Mouse (Mus musculus) T-helper 17 cell (primary cell): ENCODE results near the gene Tfdp2.

Experiments
- in situ Hi-C, 2 experiments: fragments of 300-600 bp; cut with MboI, MseI; formaldehyde crosslinking; loops; 1 replicate in 1 of 2; 2 replicates in 1 of 2; pipeline ENCODE4 v1.15.1; 2025; ENCODE audit warnings: high pct_unique_total_duplicates in 2 of 2

The Tfdp2 gene

GRCm38 (mm10) chr9:96228285-96228684, 32.2 kb downstream of the Tfdp2 start:
- in situ Hi-C loops = no loop called here

DNA sequence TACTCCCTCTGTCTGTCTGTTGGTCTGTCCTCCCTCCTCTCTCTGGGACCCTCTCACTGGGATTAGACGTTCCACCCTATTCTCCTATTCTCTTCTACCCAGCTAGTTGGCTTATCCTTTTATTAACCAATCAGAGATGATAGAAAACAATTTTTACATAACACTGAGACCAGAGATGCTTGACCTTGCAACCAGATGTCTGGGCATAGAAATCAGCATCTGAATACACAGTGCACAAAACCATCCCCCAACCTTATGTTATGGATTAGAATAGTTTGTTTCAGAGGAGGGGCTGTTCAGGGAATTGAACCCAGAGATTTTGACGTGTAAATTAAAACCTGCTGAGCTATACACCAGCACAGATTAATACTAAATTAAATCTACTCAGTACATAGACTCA, 34.2 kb downstream of the Tfdp2 start:
- in situ Hi-C loops = no loop called here

DNA sequence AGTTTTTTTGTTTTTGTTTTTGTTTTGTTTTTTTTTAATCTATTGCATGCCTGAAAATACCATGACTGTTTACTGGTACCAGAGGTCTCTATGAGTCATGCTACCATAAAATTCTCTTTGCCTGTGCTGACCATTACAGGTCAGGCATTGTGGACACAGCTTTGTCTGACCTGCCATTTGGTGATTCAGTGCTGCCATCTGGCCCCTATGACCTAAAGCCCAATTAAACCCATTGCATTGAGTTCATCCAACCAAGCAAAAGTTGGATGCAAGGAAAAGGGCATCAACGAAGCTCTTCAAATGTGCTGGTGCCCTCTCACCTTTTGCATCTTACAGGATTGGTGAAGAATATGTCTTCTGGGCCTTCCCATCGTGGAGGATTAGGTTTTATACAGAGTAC, 39.4 kb downstream of the Tfdp2 start:
- in situ Hi-C loops = no loop called here

GRCm38 (mm10) chr9:96237391-96237790, 41.3 kb downstream of the Tfdp2 start:
- in situ Hi-C loops = no loop called here

DNA sequence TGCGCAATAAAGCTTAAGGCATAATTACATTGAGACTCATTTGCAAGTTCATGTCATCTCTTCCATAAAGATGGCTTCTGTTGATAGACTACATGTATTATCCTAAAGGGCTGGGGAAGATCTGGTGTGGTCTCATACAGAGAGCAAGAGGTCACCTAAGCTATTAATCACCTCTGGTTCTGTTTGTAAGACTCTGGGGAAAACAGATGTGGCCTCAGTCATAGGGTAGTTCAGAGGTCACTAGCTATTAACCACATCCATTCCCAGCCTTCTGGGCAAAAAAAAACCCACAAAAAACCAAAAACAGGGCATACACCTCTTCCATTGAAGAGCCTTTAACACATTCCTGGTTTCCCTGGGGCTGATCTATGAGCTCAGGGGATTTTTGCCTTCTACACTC, 42.2 kb downstream of the Tfdp2 start:
- in situ Hi-C loops = no loop called here

- in situ Hi-C loops = no loop called here
Observed at GRCm38 (mm10) chr9:96241134-96242097, 45.3 kb downstream of the Tfdp2 start.

DNA sequence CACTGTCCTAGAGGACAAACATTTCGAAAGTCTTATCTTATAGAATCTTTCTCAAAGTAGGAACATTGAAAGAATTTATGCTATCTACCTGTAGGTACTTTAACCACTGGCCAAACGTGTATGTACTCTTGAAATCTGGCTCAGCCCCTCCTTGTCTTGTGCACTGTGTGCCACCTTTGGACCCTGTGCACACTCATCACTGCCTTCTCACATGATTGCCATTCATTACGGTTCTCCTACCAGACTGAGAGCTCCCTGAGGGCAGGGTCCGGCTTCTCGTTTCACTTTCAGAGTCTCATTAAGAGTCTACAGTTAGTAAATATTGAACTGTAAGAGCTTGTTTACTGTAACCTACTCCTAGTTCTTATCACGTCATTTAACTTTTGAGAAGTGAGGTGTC, 47.8 kb downstream of the Tfdp2 start:
- in situ Hi-C loops = no loop called here

DNA sequence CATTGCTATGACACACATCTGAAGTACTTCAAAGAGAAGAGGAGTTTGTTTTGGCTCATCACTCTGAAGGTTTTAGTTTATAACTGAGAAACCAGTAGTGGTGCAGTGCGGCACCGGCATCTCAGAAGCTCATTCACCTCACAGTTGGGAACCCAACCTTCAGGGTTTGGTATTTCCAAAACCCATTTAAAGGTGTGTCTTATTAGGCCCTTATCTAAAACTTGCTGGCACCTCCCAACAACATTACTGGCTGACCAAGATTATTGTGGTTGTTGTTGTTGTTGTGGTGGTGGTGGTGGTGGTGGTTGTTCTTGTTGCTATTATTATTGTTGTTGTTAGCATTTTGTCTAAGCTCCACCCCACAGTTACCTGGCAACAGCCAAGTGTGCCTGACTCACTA, 58.7 kb downstream of the Tfdp2 start:
- in situ Hi-C loops = no loop called here

DNA sequence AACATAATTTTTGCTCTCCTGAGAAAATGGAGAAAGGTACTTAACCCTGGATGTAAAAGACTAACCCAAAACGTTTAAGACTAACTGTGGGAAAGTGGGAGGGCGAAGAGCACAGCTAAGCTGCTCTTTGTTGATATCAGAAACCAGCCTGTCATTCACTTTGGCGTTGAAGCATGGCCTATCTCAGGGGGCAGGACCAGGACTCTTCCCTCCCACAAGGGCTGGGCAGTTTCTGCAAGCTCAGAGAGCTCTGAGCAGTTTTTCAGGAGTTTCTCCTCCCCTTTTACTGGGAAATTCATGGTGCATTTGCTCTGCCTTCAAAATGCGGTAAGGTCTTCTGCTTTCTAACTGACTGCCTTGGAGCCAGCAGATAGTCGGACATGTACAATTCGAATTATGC, 62.4 kb downstream of the Tfdp2 start:
- in situ Hi-C loops = no loop called here

- in situ Hi-C loops = no loop called here
Observed at GRCm38 (mm10) chr9:96259017-96259512, 63.0 kb downstream of the Tfdp2 start.

DNA sequence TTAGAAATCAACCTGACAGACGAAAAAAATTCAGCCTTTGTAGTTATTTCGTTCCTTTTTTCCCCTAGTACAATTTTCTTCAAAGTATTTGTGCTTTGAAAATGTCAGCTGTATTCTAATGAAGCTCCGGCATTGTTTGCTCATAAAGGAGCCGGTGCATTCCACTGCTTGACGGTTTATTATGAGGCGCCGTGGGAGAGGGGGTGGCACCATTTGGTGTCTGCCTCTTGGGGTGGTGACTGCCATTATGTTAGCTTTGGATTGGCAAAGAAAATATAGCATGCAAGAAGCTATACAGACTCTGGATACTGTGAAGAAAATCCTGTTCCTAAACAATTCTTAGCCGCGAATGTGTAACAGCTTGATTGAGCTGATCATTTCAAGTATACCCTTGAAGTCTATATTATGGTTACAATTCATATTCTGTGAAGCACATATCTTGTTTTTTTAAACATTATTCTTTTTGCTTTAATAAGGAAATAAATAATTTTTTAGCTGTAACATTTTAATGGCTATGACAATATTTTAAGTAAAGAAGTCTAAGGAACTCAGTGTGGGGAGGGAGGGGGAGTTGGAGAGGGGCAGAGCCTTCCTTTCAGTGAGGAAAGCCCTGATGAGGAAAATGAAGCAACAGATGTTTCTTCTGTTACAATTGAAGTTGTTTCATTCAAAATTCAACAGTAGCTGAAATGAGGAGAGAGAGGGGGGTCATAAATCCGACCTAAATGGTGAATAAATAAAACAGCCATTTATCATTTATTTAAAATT, 63.9 kb downstream of the Tfdp2 start:
- in situ Hi-C loops = no loop called here

DNA sequence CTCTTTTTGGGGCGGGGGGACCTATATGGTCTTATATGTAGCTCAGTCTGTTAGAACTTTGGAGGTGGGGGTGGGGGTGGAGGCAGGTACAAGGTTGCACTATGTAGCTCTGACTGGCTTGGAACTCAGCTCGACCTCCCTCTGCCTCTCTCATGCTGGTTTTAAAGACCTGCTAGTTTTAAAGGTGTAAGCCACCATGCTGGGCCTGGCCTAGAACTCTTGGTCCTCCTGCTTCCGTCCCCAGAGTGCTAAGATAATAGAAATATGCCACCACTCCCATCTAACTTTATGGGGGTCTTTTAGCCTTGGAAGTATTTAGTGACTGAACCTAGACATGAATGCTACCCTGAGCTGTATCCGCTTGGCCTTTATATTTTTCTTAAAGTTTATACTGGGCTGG, 65.0 kb downstream of the Tfdp2 start:
- in situ Hi-C loops = no loop called here

DNA sequence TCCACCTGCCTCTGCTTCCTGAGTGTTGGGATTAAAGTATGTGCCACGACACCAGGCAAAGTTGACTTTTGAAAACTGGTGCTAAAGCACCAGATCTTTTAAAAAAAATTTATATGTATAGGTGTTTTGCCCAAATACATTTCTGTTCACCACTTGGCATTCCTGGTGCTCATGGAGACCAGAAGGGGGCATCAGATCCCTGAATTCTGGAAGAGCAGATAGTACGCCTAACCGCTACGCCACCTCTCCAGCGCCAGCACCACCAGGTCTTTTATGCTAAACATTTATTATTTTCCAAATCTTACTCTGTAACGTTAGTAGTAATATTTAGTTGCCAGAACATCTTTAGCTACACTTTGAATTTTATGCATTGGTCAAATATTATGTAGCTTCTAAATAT, 65.9 kb downstream of the Tfdp2 start:
- in situ Hi-C loops = no loop called here

DNA sequence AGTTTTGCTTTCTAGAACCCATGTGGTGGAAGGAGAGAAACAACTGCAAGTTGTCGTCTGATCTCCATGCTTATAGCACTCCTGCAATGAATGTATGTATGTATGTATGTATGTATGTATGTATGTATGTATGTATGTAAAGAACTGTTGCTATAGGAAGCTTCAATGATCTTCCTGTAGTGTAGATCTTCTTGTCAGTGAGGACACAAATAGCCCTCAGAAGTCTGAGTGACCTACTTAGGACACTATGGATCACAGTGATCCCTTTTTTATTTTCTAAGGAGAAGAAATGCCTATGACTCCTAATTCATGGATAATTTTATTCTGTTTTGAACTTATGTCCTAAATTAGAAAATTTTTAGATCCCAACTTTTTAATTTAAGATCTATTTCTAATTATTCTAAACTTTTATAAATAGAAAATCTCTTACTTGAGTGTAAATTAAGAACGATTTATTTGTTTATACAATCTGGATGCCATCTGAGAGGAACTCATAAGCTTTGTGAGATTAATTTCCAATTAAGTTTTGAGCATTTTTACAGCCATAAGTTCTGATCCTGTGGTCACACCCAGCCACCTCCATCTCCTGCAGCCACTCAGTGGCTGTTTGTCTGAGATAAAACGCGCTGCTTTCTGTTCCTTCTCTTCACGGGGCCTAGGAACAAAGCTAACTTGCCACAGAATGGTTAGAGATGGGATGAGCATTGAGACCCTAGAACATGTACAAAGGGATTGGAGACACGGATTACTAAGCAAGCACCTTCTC, 70.9 kb downstream of the Tfdp2 start:
- in situ Hi-C loops = no loop called here

DNA sequence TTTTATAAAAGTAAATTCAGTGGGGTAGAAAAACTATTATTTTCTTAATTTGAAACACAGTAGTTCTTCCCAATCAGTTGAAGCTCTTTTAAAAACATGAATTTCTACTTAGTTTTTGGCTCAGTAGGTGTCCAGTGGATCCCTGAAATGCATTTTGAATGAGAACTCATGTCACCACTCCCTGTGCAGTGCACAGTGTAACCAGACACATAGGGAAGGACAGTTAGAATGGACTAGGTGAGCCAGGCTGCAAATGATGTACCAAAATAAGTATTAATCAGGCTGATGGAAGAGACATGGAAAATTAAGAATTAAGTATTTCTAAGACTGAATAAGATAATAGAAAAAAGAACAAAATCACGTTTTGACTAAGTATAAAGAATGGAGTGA, 71.5 kb downstream of the Tfdp2 start:
- in situ Hi-C loops = no loop called here

- in situ Hi-C loops = no loop called here
Observed at GRCm38 (mm10) chr9:96269726-96270125, 73.7 kb downstream of the Tfdp2 start.

GRCm38 (mm10) chr9:96275543-96275942, 79.5 kb downstream of the Tfdp2 start:
- in situ Hi-C loops = no loop called here

GRCm38 (mm10) chr9:96281497-96281896, 85.4 kb downstream of the Tfdp2 start:
- in situ Hi-C loops = loop anchor here in 1 of 2 experiments (10.0 kb wide), 1 partner anchor 543 kb away; no protein-coding TSS in a partner anchor

DNA sequence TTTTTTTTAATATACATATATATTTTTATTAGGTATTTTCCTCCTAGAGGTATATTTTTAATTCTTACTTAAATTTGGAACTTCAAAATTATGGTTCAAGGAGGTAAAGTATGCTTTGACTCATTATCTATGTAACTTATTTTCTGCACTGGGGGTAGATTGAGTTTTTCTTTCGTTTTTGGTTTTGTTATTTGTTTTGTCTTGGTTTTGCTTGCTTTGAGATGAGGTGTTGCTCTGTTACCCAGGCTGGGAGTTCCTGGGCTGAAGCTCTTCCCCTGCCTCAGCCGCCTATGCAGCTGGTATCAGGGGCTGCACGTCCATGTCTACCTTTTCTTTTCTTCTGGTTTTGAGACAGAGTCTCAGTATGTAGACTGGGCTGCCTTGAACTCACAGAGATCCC, 86.0 kb downstream of the Tfdp2 start:
- in situ Hi-C loops = loop anchor here in 1 of 2 experiments (10.0 kb wide), 1 partner anchor 543 kb away; no protein-coding TSS in a partner anchor

- in situ Hi-C loops = loop anchor here in 1 of 2 experiments (10.0 kb wide), 1 partner anchor 540 kb away; no protein-coding TSS in a partner anchor
Observed at GRCm38 (mm10) chr9:96284916-96285315, 88.8 kb downstream of the Tfdp2 start.

GRCm38 (mm10) chr9:96292144-96292543, 96.1 kb downstream of the Tfdp2 start:
- in situ Hi-C loops = loop anchor here in 1 of 2 experiments (10.0 kb wide), 1 partner anchor 1427 kb away; no protein-coding TSS in a partner anchor
